Mouse (Mus musculus): ENCODE data around the gene Olfr479. TPM values are rescaled to one million over a fixed set of nuclear protein-coding genes. Genes with fewer than 3 reads are reported as not detected.
"Not testable (repeated sequence)": the region's sequence is repeated elsewhere in the genome, so short reads cannot be mapped to it uniquely, and the experiment has no call there.

Gene Olfr479
- not detected for polyA plus RNA-seq (2012; fragmentation: generic; extraction: Trizol)
- long read RNA-seq, experiment 1 = 0 reads
- long read RNA-seq, experiment 2 = 0 reads

DNA sequence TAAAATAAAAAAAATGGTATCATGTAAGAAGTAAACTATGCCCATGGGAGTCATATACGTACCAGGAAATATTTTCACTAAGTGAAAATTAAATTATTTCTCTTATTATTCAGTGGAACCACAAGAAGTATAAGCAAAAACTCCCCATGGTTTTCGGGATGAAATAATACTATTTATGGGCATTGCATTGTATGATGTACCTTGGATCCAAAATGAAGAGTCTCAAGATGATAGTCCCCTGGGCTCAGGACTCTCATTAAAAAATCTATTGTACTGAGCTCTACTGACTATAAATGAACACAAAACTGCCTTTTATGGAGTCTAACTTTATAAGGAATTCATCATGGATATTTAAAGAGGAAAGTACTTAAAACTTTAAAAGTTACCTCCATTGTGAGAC, at the start of gene Olfr479:
TSS of gene Olfr479 (plus strand) at position 301 of the 400 bp plus-strand sequence.
- Histone ChIP-seq H3K27me3 (ENCODE audit: control insufficient read depth, insufficient read depth, insufficient read length) (no peaks in the 10 kb centered on the region), H3K36me3 (ENCODE audit: control insufficient read depth, insufficient read depth) (no peaks in the 10 kb centered on the region), H3K79me3 (ENCODE audit: low read depth) (no peaks in the 10 kb centered on the region), H3K4me3 (ENCODE audit: insufficient read depth, poor library complexity, severe bottlenecking) (no peak within 1 kb of the TSS), H3ac (ENCODE audit: control insufficient read depth, insufficient read length, low read depth) (no peak within 1 kb of the TSS), H3K79me2 (ENCODE audit: control insufficient read depth, insufficient read depth) (no peaks in the 10 kb centered on the region)
- TF ChIP-seq FOSL1 (IDR thresholded peaks at IDR 0.05; ENCODE audit: insufficient read depth, low read length, poor library complexity, severe bottlenecking) = no peak
- TF ChIP-seq MYOD1 (IDR thresholded peaks at IDR 0.05; ENCODE audit: control insufficient read depth, insufficient read length, low read depth) = no peak
- no peak for TF ChIP-seq MYOG (IDR thresholded peaks at IDR 0.05; ENCODE audit: control insufficient read depth, extremely low read depth, insufficient read length)
- no peak for TF ChIP-seq CTCF (IDR thresholded peaks at IDR 0.05; ENCODE audit: control insufficient read depth, insufficient read depth, insufficient read length)
- TF ChIP-seq MAX (IDR thresholded peaks at IDR 0.05) = no peak
- TF ChIP-seq USF1 (IDR thresholded peaks at IDR 0.05; ENCODE audit: low read depth) = no peak

DNA sequence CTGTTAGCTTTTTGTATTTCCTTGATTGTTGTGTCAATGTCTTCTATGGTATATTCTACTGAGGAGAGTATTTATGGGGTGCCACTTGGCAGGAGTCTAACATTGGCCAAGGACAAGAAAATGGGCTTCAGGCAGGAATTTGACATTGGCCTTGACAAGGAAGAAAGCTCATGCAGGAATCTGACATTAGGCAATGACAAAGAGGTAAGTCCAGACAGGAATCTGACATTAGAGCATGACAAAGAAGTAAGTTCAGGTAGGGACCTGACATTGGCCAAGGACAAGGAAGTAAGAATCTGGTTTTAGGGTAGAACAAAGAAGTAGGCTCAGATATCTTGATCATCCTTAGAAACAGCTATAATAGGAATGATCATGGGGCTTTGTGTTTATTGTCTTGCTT, 36.2 kb upstream of the Olfr479 start:
- not testable (repeated sequence) for H3K4me3 ChIP-seq (ENCODE audit: insufficient read depth, poor library complexity, severe bottlenecking); H3K27me3 ChIP-seq (ENCODE audit: control insufficient read depth, insufficient read depth, insufficient read length); H3K79me3 ChIP-seq (ENCODE audit: low read depth); H3K79me2 ChIP-seq (ENCODE audit: control insufficient read depth, insufficient read depth); H3ac ChIP-seq (ENCODE audit: control insufficient read depth, insufficient read length, low read depth); H3K36me3 ChIP-seq (ENCODE audit: control insufficient read depth, insufficient read depth)

GRCm38 (mm10) chr7:108033889-108034288, 16.6 kb upstream of the Olfr479 start, which contains the start of gene Olfr478:
TSS of gene Olfr478 (minus strand) at chr7:108033989.
- Histone ChIP-seq H3K27me3 (ENCODE audit: control insufficient read depth, insufficient read depth, insufficient read length) (no peaks in the 10 kb centered on the region), H3K79me2 (ENCODE audit: control insufficient read depth, insufficient read depth) (no peaks in the 10 kb centered on the region), H3ac (ENCODE audit: control insufficient read depth, insufficient read length, low read depth) (no peak within 1 kb of the TSS), H3K4me3 (ENCODE audit: insufficient read depth, poor library complexity, severe bottlenecking) (no peak within 1 kb of the TSS), H3K36me3 (ENCODE audit: control insufficient read depth, insufficient read depth) (no peaks in the 10 kb centered on the region), H3K79me3 (ENCODE audit: low read depth) (no peaks in the 10 kb centered on the region)
- TF ChIP-seq USF1 (IDR thresholded peaks at IDR 0.05; ENCODE audit: low read depth) (no peak), FOSL1 (IDR thresholded peaks at IDR 0.05; ENCODE audit: insufficient read depth, low read length, poor library complexity, severe bottlenecking) (no peak), MYOG (IDR thresholded peaks at IDR 0.05; ENCODE audit: control insufficient read depth, extremely low read depth, insufficient read length) (no peak)

DNA sequence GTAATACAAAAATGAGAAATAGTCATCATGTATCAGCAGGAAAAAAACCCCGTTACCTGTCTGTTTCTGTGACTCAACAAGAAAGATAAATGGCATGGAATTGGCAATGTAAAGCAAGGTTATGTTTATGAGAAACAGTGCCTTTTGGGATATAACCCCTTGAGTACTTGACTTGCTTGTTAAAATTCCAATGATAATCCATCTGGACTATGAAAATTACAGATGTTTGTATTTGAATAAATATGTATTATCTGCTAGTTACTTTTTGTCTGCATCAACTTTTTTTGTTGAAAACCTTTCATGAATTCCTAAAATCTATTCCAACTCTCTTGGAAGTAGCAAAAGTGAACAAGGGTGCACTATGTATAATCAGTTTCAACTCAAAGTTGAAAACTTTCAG, 16.8 kb downstream of the Olfr479 start, which contains the start of gene Olfr480:
TSS of gene Olfr480 (minus strand) at position 101 of the 400 bp plus-strand sequence.
- Histone ChIP-seq H3K79me3 (ENCODE audit: low read depth) (no peaks in the 10 kb centered on the region), H3K36me3 (ENCODE audit: control insufficient read depth, insufficient read depth) (no peaks in the 10 kb centered on the region), H3K79me2 (ENCODE audit: control insufficient read depth, insufficient read depth) (no peaks in the 10 kb centered on the region), H3ac (ENCODE audit: control insufficient read depth, insufficient read length, low read depth) (no peak within 1 kb of the TSS), H3K27me3 (ENCODE audit: control insufficient read depth, insufficient read depth, insufficient read length) (no peaks in the 10 kb centered on the region), H3K4me3 (ENCODE audit: insufficient read depth, poor library complexity, severe bottlenecking) (no peak within 1 kb of the TSS)
- no peak for TF ChIP-seq CTCF (IDR thresholded peaks at IDR 0.05; ENCODE audit: control insufficient read depth, insufficient read depth, insufficient read length)
- no peak for TF ChIP-seq CEBPB (IDR thresholded peaks at IDR 0.05; ENCODE audit: low read depth)
- TF ChIP-seq FOSL1 (IDR thresholded peaks at IDR 0.05; ENCODE audit: insufficient read depth, low read length, poor library complexity, severe bottlenecking) = no peak
- TF ChIP-seq MYOD1 (IDR thresholded peaks at IDR 0.05; ENCODE audit: control insufficient read depth, insufficient read length, low read depth) = no peak
- TF ChIP-seq MYOG (IDR thresholded peaks at IDR 0.05; ENCODE audit: control insufficient read depth, extremely low read depth, insufficient read length) = no peak
- TF ChIP-seq USF1 (IDR thresholded peaks at IDR 0.05; ENCODE audit: low read depth) = no peak
- TF ChIP-seq MAX (IDR thresholded peaks at IDR 0.05) = no peak

- Histone ChIP-seq H3K79me2 (ENCODE audit: control insufficient read depth, insufficient read depth) (no peaks in the 10 kb centered on the region), H3K36me3 (ENCODE audit: control insufficient read depth, insufficient read depth) (no peaks in the 10 kb centered on the region), H3K79me3 (ENCODE audit: low read depth) (no peaks in the 10 kb centered on the region), H3K27me3 (ENCODE audit: control insufficient read depth, insufficient read depth, insufficient read length) (no peaks in the 10 kb centered on the region), H3ac (ENCODE audit: control insufficient read depth, insufficient read length, low read depth) (no peak within 1 kb of the TSS), H3K4me3 (ENCODE audit: insufficient read depth, poor library complexity, severe bottlenecking) (no peak within 1 kb of the TSS)
- TF ChIP-seq CTCF (IDR thresholded peaks at IDR 0.05; ENCODE audit: control insufficient read depth, insufficient read depth, insufficient read length) = no peak
- TF ChIP-seq MAX (IDR thresholded peaks at IDR 0.05) = no peak
Measured at GRCm38 (mm10) chr7:108079555-108079954, 29.1 kb downstream of the Olfr479 start, which contains the start of gene Olfr481. TSS of gene Olfr481 (plus strand) at chr7:108079855.

DNA sequence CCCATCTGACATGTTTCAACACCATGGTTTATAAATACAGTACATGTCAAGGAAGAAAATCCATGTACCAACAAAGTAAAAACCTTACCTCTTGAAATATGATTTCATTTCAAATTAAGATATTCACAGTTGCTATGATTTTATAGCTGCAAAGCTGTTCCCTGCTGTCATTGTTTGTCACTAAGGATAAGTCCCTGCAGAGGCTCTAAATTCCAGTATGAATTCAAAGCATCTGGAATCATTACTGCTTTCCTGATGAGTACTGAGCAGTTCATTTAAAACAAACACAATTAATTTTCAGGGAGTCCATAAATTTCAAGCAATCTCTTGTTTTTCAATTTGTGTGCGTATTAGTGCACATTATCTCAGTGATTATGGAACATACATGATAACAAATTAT, 47.0 kb downstream of the Olfr479 start, which contains the start of gene Olfr482:
TSS of gene Olfr482 (minus strand) at position 101 of the 400 bp plus-strand sequence.
- TF ChIP-seq FOSL1 (IDR thresholded peaks at IDR 0.05; ENCODE audit: insufficient read depth, low read length, poor library complexity, severe bottlenecking) (no peak), MAX (IDR thresholded peaks at IDR 0.05) (no peak), MYOG (IDR thresholded peaks at IDR 0.05; ENCODE audit: control insufficient read depth, extremely low read depth, insufficient read length) (no peak), CTCF (IDR thresholded peaks at IDR 0.05; ENCODE audit: control insufficient read depth, insufficient read depth, insufficient read length) (no peak), CEBPB (IDR thresholded peaks at IDR 0.05; ENCODE audit: low read depth) (no peak), USF1 (IDR thresholded peaks at IDR 0.05; ENCODE audit: low read depth) (no peak), MYOD1 (IDR thresholded peaks at IDR 0.05; ENCODE audit: control insufficient read depth, insufficient read length, low read depth) (no peak)
- Histone ChIP-seq H3K36me3 (ENCODE audit: control insufficient read depth, insufficient read depth) (no peaks in the 10 kb centered on the region), H3K79me2 (ENCODE audit: control insufficient read depth, insufficient read depth) (no peaks in the 10 kb centered on the region), H3K79me3 (ENCODE audit: low read depth) (no peaks in the 10 kb centered on the region), H3ac (ENCODE audit: control insufficient read depth, insufficient read length, low read depth) (no peak within 1 kb of the TSS), H3K4me3 (ENCODE audit: insufficient read depth, poor library complexity, severe bottlenecking) (no peak within 1 kb of the TSS), H3K27me3 (ENCODE audit: control insufficient read depth, insufficient read depth, insufficient read length) (no peaks in the 10 kb centered on the region)
